Mouse (Mus musculus) thymus, postnatal 14 days (tissue): ENCODE results near the gene Herc4.

Source experiments
- DNase-seq: peaks from one replicate; pipeline ENCODE4 v3.0.0; 2021

Gene Herc4

DNA sequence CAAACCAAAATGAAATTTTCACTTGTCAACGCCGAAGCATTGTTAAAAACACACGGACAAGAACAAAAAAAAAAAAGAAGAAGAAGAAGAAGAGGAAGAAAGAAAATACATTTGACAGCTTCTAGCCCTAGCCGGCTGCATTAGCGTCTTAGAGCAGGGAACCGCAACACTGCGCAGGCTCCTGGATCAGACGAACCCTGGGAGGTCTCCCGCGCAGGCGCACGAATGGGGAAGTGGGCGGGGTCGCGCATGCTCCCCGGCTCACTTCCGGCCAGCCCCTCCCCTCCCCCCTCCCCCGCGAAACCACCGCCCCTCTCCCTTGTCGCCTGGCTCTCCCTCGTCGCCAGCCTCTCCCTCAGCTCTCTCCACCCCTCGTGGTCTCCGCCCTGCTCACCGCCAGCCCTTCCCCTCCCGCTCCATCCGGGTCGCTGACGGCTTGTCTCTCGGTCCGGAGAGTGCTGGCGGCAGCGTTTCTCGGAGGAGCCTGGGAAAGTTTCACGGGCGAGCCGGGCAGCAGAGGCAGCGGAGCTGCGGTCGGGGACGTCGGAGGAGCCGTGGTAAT lies at the start of gene Herc4:
Gene Herc4 (plus strand): TSS at position 318 of the 562 bp plus-strand sequence.
- DNase-seq: peak; percentile 97

DNA sequence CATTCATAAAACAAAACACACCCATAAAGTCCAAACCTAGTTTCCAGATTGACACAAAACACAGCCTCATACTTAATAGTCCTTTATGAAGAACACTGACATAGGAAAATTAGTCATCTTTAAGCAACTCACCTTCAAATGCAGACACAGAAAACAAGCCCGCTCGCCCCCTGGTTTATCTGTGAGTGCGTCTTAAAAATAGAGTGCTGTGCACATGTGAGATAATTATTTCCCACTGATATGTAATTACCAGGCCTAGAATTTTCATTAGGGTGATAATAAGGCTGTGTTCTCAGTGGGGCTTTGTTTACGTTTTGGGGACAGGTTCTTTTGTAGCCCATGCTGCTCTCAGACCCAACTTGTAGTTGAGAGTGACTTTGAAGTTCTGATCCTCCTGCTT lies 44.6 kb upstream of the Herc4 start:
- no peak for DNase-seq

GRCm38 (mm10) chr10:63201534-63201933 lies 42.1 kb upstream of the Herc4 start:
- no peak for DNase-seq

DNA sequence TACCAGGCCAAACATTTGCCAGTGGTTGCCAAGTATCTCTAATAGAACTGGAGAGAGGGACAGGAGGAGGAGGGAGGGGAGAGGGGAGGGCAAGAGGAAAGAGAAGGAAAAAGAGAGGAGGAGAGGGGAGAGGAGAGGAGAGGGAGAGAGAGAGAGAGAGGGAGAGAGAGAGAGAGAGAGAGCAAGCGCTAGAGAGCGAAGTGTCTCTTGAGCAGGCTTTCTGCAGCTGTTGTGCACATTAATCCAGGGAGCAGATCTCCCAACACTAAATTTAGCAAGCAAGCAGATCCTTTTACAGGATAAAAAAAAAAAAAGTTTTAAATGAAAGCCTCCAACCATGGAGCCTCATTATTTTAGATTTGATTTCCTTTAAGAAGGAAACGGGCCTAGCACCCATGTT lies 40.6 kb upstream of the Herc4 start:
- DNase-seq: no peak

DNA sequence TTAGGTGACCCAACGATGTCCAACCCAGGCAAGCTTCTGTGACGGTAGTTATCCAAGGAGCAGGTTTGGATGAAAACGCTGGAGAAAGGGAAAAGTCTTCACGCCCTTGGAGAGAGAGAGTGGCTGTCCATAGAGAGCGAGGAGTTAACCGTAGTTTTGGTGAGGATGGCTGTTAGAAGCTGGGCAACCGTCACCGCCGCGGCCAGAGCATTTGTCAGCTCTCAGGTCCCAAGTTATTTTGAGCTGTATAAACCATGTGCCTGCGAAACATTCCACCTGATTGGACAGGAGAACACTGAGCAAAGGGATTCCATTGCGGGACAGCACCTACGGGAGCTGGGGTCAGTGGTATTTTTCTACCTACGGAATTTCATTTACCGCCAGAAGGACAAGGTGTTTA lies 39.9 kb upstream of the Herc4 start, which contains the start of gene Mypn:
Gene Mypn (minus strand): TSS at position 225 of the 400 bp plus-strand sequence.
- no peak for DNase-seq

DNA sequence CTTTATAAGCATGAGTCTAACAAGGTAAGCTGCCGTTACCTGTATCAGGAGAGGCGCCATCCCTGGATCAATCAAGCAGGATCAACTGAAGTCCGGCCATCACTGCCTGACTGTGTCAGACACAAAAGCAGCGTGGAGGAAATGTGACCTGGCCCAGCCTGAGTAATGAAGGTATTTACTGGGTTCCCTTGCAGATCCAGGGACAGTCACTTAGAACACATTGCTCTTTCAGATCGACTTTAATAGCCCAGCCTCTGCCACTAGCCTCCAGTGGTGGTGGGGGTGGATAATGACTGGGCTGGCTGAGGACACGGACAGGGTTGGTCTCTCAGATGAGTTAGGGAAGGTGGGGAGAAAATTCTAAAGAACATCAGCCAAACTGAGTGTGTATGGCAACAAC lies 34.7 kb upstream of the Herc4 start:
- no peak for DNase-seq

GRCm38 (mm10) chr10:63221081-63221783 lies 22.4 kb upstream of the Herc4 start:
- no peak for DNase-seq

DNA sequence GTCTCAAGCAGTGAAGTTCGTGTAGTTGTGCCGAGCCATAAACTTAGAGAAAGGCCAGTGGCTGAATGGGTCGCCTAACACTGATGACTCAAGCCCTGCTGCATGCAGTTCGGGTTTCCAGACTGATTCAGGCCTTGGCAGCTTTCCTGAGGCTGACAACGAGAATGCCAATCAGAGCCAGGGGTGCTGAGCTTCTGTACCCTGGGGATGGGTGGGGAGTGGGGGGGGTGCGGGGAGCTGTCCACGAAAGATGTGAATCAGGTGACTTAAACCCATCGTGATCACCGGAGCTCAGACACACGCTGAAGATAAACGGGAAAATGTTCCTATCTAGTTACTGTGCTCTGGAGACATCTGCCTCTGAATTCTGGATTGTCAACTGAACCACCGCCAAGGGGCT lies 19.3 kb upstream of the Herc4 start:
- DNase-seq: no peak

DNA sequence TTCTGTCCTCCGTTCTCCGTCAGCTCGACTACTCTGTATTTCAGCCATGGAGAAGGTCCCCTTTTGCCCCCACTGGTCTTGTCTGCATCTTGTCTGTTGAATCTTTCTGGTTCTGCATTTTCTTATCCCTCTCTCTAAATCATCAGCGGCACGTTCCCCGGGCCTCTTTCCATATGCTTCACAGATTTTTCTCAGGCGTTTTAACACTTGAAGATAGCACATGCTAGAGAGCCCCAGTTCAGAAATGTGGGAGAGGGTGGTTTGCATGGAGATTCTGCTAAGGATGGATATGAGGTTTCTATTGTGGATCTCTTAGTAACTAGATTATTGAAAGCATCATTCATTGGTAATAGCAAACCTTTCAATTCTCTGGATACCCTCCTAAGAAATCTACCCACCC lies 13.3 kb upstream of the Herc4 start:
- DNase-seq: no peak

DNA sequence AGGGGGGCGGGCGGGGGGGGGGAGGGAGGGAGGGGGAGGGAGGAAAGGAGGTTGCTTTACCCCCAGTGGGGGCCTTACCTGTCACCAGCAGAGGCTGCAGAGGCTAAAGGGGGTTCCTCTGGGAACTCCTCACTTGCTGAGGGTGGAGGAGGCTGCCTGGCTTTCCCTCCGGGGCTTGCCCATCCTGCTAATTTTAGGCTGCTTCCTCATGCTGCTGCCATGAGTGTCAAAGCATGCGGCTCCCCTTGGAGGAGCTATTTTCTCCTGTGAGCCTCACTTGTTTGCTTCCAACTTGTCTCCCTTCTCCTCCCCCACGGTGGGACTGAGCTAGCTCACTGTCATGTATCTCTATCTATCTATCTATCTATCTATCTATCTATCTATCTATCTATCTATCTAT lies 12.8 kb upstream of the Herc4 start:
- DNase-seq: no peak

- no peak for DNase-seq
Observed at GRCm38 (mm10) chr10:63231630-63232029, 12.0 kb upstream of the Herc4 start.

DNA sequence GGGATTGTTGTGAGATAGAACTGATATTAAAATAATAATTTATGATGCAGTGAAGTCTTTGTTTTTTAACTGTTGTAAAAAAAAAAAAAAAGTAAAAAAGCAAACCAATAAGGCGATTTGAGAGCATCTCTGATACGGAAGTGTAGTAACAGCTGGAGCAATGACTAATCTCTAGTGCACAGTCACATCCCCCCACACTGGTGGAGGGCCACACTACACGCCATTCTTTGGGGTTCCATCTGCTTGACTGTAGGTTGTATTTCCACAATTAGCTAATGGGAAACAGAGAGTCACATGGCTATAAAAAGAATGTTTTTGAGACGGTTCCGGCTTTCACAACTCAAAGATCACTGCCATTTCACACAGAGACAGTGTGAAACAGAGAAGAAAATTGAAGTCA lies 9.5 kb upstream of the Herc4 start:
- no peak for DNase-seq

GRCm38 (mm10) chr10:63235889-63236288 lies 7.7 kb upstream of the Herc4 start:
- DNase-seq: no peak

GRCm38 (mm10) chr10:63236663-63237062 lies 6.9 kb upstream of the Herc4 start:
- no peak for DNase-seq

GRCm38 (mm10) chr10:63237206-63237605 lies 6.4 kb upstream of the Herc4 start:
- DNase-seq: no peak

- no peak for DNase-seq
Observed at GRCm38 (mm10) chr10:63238090-63238489, 5.5 kb upstream of the Herc4 start.

DNA sequence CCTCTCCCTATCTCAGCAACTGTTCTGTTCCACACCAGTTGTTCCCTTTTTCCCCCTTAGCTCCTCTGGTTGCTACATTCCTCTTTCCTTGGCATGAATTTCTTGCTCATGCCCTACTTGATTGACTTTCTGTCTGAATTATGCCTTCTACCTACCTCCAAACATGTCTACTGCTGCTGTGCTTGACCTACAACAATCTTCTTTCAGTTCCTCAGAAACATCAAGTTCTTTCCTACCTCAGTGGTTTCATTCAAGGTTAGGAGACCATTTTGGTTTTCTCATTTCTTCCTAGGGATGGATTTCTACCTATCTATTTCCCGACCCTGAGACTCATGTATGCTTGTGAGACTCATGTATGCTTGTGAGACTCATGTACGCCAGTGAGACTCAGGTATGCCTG lies 3.8 kb upstream of the Herc4 start:
- no peak for DNase-seq

DNA sequence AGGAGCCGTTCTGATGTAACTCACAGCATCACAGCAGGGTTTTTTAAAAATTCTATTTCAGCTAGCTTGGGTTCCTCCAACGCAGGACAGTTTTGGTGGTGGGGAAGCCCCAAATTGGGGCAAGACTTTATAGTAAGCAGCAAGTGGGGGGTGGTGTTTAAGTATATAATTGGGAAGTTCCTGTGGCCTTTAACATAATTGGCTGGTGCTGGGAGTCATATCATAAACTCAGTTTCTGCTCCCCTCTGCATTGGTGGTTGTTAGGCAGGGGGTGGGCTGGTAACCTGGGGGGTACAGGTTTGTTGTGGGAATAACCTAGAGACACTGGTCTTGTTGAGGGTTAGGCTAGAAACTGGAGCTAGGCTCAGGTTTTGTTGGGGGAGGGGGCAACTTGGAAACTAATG lies 2.7 kb upstream of the Herc4 start:
- no peak for DNase-seq

DNA sequence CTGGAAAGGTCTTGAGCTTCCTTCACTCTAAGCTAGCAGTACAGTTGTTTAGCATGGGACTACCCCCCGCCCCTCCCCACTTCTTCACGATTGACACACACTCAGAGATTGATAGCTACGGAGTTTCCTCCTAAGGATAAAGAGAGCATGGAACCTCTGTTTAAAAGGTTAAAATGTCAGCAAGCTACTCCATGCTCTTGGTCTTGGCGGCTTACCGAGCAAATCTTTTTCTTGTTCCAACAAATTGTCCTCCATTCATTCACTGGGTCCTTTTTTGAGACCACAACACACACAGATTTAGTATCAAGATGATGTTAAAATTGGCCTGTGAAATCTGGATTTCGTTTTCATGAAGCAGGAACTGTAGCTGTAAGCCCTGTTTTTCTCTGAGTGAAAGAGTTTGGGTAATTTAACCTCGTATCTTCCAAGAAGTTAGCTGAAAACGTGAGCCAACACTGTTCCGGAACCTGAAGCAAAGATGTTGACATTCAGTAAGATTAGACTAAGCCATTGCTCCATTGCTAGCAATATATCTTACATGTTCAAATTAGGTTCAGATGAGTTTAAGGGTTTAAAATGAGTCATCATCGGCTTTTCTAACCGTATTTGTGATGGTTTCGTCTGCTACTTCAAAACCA lies 693 bp upstream of the Herc4 start:
- peak; percentile 13 for DNase-seq

DNA sequence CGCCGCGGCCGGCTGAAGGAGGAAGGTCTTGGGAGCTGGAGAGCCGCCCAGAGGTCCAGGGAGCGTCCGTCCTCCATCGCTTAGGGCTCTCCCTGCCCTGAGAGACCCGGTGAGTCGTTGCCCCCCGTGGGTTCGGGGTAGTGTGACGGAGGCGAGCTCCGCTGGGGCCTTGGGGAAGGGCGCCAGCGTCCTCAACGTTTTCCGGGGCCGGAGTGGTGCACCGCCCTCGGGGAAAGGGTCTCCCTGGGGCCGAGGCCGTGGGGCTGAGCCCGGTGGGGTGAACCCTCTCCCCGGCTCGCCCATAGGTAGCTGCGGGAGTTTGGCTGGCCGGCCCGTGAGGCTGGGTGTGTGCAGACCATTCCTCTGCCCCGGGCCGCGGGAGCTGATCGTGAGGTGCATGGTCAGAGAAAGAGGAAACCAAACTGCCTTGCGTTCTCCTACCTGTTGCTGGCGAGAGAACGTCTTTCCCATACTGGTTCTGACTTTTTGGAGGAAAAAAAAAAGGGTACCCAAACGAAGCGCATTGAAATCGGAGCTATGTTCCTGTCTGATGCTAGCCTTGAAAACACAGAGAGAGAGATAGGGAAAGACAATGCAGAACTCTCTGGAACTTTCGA lies 553 bp downstream of the Herc4 start:
- no peak for DNase-seq

- DNase-seq: peak; percentile 61
Observed at GRCm38 (mm10) chr10:63244746-63245145, 1.1 kb downstream of the Herc4 start.

DNA sequence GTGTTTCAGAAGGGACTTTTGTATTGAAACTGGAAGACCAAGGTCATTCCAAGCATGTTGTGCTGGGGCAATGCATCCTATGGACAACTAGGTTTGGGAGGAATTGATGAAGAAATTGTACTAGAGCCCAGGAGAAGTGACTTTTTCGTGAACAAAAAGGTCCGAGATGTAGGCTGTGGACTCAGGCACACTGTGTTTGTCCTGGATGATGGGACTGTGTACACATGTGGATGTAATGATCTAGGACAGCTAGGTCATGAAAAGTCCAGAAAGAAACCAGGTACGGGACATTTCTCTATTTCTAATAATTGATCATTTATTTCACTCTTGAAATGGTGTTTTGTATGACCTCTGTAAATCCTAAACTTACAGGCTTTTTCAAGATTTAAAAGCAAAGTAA lies 2.2 kb downstream of the Herc4 start:
- DNase-seq: no peak

DNA sequence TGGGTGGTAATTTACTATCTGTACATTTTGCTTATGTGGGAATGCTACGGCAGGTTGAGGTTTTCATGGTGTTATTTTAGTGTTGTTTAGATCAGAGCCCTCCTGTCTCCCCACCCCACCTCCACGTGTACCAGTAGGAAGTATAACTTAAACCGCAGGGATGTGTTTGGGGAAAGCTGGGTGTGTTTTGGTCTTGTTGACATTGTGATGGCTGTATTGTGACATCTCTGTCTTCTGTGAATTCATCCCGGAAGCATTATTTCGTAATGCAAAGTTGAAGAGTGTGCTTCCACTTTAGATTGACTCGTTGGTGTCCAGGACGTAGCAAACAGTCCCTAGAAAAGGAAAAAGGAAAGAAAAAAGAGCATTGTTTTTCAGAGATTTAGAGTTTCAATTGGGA lies 3.8 kb downstream of the Herc4 start:
- DNase-seq: no peak

- no peak for DNase-seq
Observed at GRCm38 (mm10) chr10:63248421-63248820, 4.8 kb downstream of the Herc4 start.
